Mouse (Mus musculus) cerebellum, adult 2 months (tissue): ENCODE measurements around the gene Hsdl2. TPM values are rescaled to one million over a fixed set of nuclear protein-coding genes. Genes with fewer than 3 reads are reported as not detected.
"Not testable (repeated sequence)": the region's sequence is repeated elsewhere in the genome, so short reads cannot be mapped to it uniquely, and the experiment has no call there.

ENCODE experiments used
- DNase-seq, 2 experiments: peaks; one replicate each; pipeline ENCODE4 v3.0.0; 2021
- H3K27ac ChIP-seq: fragments of 200-500 bp; 2 replicates; pipeline ENCODE4 v1.5.1; 2012; ENCODE audit warnings: low read length, control low read depth, inconsistent platforms; ENCODE audit not compliant: insufficient read depth
- H3K27me3 ChIP-seq: fragments of 200-500 bp; 2 replicates; pipeline ENCODE4 v1.6.1; 2012; ENCODE audit warnings: inconsistent platforms, mild to moderate bottlenecking, low read length, moderate library complexity; ENCODE audit not compliant: control insufficient read depth, insufficient read depth
- H3K4me1 ChIP-seq: fragments of 200-500 bp; 2 replicates; pipeline ENCODE4 v1.6.1; 2011; ENCODE audit warnings: low read length; ENCODE audit not compliant: control insufficient read depth, insufficient read depth
- H3K4me3 ChIP-seq: fragments of 200-500 bp; replicated peaks from 2 replicates; pipeline ENCODE3; 2011; ENCODE audit warnings: mild to moderate bottlenecking, low read depth, low read length, control low read depth; ENCODE audit not compliant: insufficient read depth
- CTCF ChIP-seq: fragments of 200-500 bp; IDR thresholded peaks from 2 replicates; pipeline ENCODE4 v1.5.1; 2011; ENCODE audit warnings: low read depth, mild to moderate bottlenecking, control low read depth, low read length, moderate library complexity, borderline replicate concordance; ENCODE audit not compliant: insufficient read depth
- POLR2A ChIP-seq: fragments of 200-500 bp; IDR thresholded peaks from 2 replicates; pipeline ENCODE4 v1.6.1; 2011; ENCODE audit warnings: low read length, control low read depth, borderline replicate concordance; ENCODE audit not compliant: insufficient read depth
- WGBS: fragments of 180-500 bp; shearing (Covaris S2); methylation state at CpG from one replicate; pipeline ENCODE4 v1.1.7; 2018; 5-methylcytosine and 5-hydroxymethylcytosine counted together
- polyA plus RNA-seq: library from polyadenylated mRNA; depleted of rRNA; stranded (reverse); fragments of >200 nt; gene quantifications from 2 replicates; pipeline ENCODE4 v1.2.3, GENCODE M21; 2012

The Hsdl2 gene
- polyA plus RNA-seq, 1 experiment = 59.0 TPM

DNA sequence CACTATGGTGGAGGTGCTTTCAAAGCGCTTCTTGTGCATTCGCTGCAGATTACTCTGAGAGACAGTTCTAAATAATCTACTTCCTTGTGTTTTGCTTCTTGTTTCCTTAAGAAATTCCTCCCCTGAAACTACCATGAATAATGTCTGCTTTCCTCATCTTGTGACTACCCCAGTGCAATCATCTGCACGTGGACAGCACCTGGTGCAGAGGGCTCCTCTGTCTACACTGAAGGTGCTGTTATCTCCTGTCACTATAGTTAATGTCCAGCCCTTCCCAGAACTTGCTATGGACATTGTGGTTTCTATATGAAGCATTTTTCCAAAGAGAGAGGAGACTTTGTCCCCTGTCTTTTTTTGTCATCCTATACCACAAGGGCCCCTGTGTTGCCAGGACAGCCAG, 27.8 kb upstream of the Hsdl2 start:
- 76% methylated on average over 3 of the region's 3 CpGs for WGBS
- TF ChIP-seq POLR2A = no peak
- no peak overlapping the region for H3K27ac ChIP-seq
- no peaks in the 10 kb centered on the region for H3K4me1 ChIP-seq
- no peak overlapping the region for H3K4me3 ChIP-seq
- no peak for DNase-seq
- H3K27me3 ChIP-seq = no peaks in the 10 kb centered on the region

DNA sequence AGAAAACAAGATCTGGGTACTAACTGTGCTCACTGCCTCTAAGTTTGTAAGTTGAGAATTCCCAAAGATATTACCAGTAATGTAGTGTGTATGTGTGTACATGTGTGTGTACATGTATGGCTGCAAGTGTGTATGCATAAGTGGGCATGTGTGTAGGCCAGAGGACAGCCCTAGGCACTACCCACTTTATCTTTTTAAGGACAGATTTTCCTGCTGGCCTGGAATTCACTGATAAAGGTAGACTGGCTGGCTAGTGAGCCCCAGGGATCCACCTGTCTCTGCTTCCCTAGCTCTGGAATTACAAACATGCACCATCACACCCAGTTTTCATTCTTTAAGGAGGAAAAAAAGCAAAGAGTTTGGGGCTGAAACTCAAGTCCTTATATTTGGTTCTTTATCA, 26.2 kb upstream of the Hsdl2 start:
- Histone ChIP-seq H3K4me1 (no peaks in the 10 kb centered on the region), H3K27ac (no peak overlapping the region), H3K27me3 (no peaks in the 10 kb centered on the region), H3K4me3 (no peak overlapping the region)
- TF ChIP-seq CTCF (no peak), POLR2A (no peak)
- no peak for DNase-seq

DNA sequence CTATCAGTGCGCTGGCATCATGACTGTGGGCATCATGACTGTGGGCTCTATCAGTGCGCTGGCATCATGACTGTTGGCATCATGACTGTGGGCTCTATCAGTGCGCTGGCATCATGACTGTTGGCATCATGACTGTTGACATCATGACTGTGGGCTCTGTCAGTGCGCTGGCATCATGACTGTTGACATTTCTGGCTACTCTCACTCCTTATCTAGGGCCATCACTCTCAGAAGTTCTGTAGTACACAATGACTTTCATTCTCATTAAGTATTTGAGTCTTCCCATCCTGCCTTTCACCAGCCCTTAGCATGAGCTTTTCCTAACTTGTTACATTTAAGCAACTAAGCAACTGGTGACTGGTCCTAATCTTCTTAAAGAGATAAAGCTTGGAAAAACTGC, 24.0 kb upstream of the Hsdl2 start:
- H3K4me3 ChIP-seq, H3K4me1 ChIP-seq, H3K27ac ChIP-seq, H3K27me3 ChIP-seq, DNase-seq: not testable (repeated sequence)
- 95% methylated on average over 4 of the region's 4 CpGs for WGBS

DNA sequence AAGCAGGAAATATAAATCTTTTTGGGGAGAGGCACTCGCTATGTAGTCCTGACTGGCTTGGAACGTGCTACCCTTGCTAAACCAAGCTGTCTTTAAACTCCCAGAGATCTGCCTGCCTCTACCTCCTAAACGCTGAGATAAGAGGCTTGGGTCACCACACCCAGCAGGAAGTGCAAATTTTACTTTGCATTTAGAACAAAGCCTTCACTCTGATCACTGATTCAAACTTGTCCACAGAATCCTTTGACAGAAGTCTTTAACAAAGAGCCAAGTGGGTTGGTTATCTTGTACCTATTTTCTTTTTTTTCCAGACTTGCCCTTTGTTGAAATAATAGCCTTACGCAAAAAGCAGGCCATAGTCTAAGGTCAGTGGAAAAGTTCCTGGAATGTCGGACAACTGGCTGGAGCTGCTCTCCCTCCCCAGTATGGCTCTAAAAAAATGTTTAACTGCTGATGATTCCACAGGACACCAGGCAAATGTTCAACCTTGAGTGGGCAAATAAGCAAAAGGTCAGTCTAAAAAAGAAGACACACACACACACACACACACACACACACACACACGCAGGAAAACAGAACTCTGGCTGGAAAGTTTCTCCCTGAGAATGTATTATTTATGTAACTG, 23.2 kb upstream of the Hsdl2 start:
- DNase-seq = no peak
- 75% methylated on average over 6 of the region's 6 CpGs for WGBS

DNA sequence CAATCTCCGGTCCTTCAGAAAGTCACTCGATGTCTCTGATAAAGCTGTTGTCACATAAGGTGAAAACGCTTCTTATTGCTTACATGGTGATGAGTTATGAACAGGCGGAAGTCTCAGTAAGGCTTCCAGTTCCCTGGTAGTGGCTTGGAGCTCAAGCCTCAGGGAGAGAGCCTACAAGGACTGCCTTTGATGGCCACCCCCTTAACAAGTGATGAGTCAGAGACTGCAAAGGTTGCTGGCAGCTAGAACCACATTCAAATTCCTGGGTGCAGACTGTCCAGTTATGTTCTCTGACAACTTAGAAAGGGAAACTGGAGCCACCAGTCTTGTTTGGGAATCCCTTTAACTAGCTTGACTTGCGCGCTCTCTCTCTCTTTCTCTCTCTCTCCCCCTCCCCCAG, 21.2 kb upstream of the Hsdl2 start:
- Histone ChIP-seq H3K27me3 (no peaks in the 10 kb centered on the region), H3K4me3 (no peak overlapping the region), H3K4me1 (no peaks in the 10 kb centered on the region), H3K27ac (no peak overlapping the region)
- 98% methylated on average over 6 of the region's 6 CpGs for WGBS
- DNase-seq = no peak
- no peak for TF ChIP-seq POLR2A
- no peak for TF ChIP-seq CTCF

More for the DNA sequence above, 23.2 kb upstream of the Hsdl2 start:
- H3K4me3 ChIP-seq = no peak overlapping the region
- no peak overlapping the region for H3K27ac ChIP-seq
- TF ChIP-seq CTCF = no peak
- TF ChIP-seq POLR2A = no peak
- no peaks in the 10 kb centered on the region for H3K27me3 ChIP-seq
- H3K4me1 ChIP-seq = no peaks in the 10 kb centered on the region

DNA sequence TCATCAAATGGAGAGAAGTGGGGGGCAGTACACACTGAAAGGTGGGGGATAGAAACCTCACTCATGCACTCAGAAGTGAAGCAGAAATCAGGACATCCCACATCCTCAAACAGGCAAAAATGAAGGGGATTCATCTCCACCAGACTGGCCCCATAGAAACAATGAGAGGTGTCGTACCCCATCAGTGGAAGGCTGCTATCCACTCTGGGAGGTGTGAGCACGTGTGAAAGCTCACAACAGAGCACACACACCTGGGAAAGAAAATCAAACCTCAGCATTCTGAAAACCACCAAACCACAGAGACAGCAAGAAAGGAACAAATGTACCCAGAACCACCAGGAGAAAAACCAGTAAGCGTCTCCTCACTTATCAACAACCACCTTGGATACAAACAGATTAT, 17.2 kb upstream of the Hsdl2 start:
- Histone ChIP-seq H3K27ac (no peak overlapping the region), H3K27me3 (no peaks in the 10 kb centered on the region), H3K4me1 (no peaks in the 10 kb centered on the region), H3K4me3 (no peak overlapping the region)
- no peak for TF ChIP-seq CTCF
- no peak for TF ChIP-seq POLR2A
- WGBS = 82% methylated on average over 3 of the region's 3 CpGs
- DNase-seq = no peak

DNA sequence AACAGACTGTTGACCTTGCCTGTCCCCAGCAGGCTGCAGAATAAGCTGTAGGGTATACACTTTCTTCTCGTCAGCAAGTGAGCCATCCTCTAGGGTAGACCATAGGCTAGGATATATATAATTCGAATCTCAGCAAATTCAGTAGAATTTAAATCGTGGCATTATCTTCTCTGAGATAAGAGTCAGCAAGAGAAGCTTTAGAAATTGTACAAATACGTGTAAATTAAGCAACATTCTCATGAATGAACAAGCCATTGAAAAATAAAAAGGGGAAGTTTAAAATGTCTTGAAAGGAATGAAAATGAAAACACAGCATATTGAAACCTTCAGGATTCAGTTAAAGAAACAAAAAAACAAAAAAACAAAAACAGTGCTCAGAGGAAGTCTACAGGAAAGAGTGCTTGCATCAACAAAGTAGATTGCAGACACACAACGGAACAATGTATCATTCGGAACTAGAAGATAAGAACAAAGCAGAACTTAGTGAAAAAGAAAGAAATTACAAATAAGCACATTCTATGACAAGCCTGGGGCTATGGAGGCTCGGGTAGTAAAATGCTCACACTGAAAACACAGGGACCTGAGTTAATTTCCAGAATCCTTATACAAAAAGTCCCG, 15.7 kb upstream of the Hsdl2 start:
- WGBS = 81% methylated on average over 8 of the region's 8 CpGs
- no peaks in the 10 kb centered on the region for H3K4me1 ChIP-seq
- H3K27me3 ChIP-seq = no peaks in the 10 kb centered on the region
- no peak overlapping the region for H3K27ac ChIP-seq
- TF ChIP-seq POLR2A (no peak), CTCF (no peak)
- DNase-seq = no peak
- H3K4me3 ChIP-seq = no peak overlapping the region

DNA sequence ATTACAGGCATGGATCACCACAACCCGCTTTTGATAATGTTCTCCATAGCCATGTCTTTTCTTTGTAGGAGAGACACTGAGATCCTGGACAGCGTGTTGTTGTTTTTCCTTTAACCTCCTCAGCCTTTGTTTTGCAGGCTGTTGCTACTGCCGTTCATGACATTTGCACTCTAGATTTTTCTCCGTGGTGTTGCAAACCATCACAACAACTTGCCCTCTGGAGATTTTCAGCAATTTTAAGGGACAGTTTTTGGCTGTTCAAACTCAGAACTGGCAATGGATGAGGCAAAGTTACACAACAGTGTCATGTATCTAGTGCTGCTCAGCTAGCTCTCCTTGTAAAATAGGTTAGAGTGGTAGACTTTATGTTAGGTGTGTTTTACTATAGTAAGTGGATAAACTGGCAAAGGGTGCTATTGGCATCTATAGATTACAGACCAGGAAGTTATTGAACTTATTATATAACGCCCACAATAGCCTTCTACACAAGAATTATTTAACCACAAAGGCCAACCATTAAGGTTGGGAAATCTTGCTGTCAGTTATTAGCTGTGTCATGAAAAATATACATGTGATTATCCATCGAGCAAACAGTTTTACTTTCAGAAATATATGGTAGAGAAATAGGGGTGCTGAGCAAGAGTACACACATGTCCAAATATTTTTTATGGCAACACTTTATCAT, 13.6 kb upstream of the Hsdl2 start:
- 87% methylated on average over 6 of the region's 6 CpGs for WGBS
- H3K4me3 ChIP-seq = no peak overlapping the region
- no peaks in the 10 kb centered on the region for H3K4me1 ChIP-seq
- TF ChIP-seq CTCF (no peak), POLR2A (no peak)
- no peak for DNase-seq
- no peaks in the 10 kb centered on the region for H3K27me3 ChIP-seq
- no peak overlapping the region for H3K27ac ChIP-seq
